Mouse (Mus musculus) CH12.LX (cell line): ENCODE data around the gene Cyp4x1. TPM values are rescaled to one million over a fixed set of nuclear protein-coding genes. Genes with fewer than 3 reads are reported as not detected.

Source experiments
- DNase-seq: peaks from one replicate; pipeline ENCODE4 v3.0.0-alpha.2; 2013; ENCODE audit errors: extremely low read depth
- H3K27ac ChIP-seq: 2 replicates; pipeline ENCODE4 v1.5.1; 2012; ENCODE audit warnings: low read depth, mild to moderate bottlenecking, control low read depth, moderate library complexity; ENCODE audit not compliant: insufficient read depth
- H3K27me3 ChIP-seq: replicated peaks from 2 replicates; pipeline ENCODE3; 2012; ENCODE audit warnings: inconsistent platforms
- H3K36me3 ChIP-seq, 2 experiments: replicated peaks in 1 of 2; 2 replicates each; pipeline versions ENCODE3 to v1.6.1; 2012; ENCODE audit warnings: inconsistent platforms in 1 of 2, low read length in 1 of 2, mild to moderate bottlenecking in 1 of 2, mixed read lengths in 1 of 2, moderate library complexity in 1 of 2; ENCODE audit not compliant: control insufficient read depth in 1 of 2, insufficient read depth in 1 of 2
- H3K4me1 ChIP-seq, 2 experiments: 2 replicates each; pipeline ENCODE4 v1.6.1; 2012; ENCODE audit warnings: inconsistent platforms in 1 of 2, moderate library complexity in 1 of 2; ENCODE audit not compliant: insufficient read depth in 2 of 2, control insufficient read depth in 1 of 2
- H3K4me2 ChIP-seq: 2 replicates; pipeline ENCODE4 v1.6.1; 2012; ENCODE audit warnings: low read depth, mild to moderate bottlenecking, control low read depth; ENCODE audit not compliant: poor library complexity, insufficient read depth, severe bottlenecking
- H3K4me3 ChIP-seq, 3 experiments: fragments of 150-350 bp in 1 of 3; sonication (generic) in 1 of 3; replicated peaks in 1 of 3; 2 replicates each; pipeline versions ENCODE3 to v1.5.1; 2011 to 2012; ENCODE audit warnings: low read depth in 2 of 3, low read length in 2 of 3, mild to moderate bottlenecking in 2 of 3, moderate library complexity in 2 of 3, control low read depth in 1 of 3, improper control_type of control experiment in 1 of 3, inconsistent platforms in 1 of 3, mixed read lengths in 1 of 3; ENCODE audit not compliant: poor library complexity in 1 of 3
- H3K79me2 ChIP-seq: replicated peaks from 2 replicates; pipeline ENCODE4 v1.6.1; 2012; ENCODE audit warnings: mild to moderate bottlenecking, moderate library complexity; ENCODE audit not compliant: control insufficient read depth, poor library complexity, insufficient read depth, severe bottlenecking; ENCODE audit errors: extremely low read depth
- H3K9ac ChIP-seq: 2 replicates; pipeline ENCODE4 v1.6.1; 2012; ENCODE audit warnings: low read depth, mild to moderate bottlenecking, control low read depth, moderate library complexity; ENCODE audit not compliant: insufficient read depth
- H3K9me3 ChIP-seq: replicated peaks from 2 replicates; pipeline ENCODE3; 2012; ENCODE audit warnings: low read length, inconsistent platforms, mixed read lengths
- BHLHE40 ChIP-seq: IDR thresholded peaks from 2 replicates; pipeline ENCODE4 v1.6.1; 2011; ENCODE audit warnings: mild to moderate bottlenecking, low read depth, low read length, improper control_type of control experiment
- CHD2 ChIP-seq: IDR thresholded peaks from 2 replicates; pipeline ENCODE4 v1.6.1; 2011; ENCODE audit warnings: low read length, improper control_type of control experiment
- CTCF ChIP-seq, 2 experiments: IDR thresholded peaks in 1 of 2; conservative IDR thresholded peaks in 1 of 2; 2 replicates each; pipeline ENCODE4 v1.5.1; 2011 to 2012; ENCODE audit warnings: low read depth in 2 of 2, low read length in 2 of 2, improper control_type of control experiment in 1 of 2, inconsistent platforms in 1 of 2, mild to moderate bottlenecking in 1 of 2, moderate library complexity in 1 of 2
- E2F4 ChIP-seq: IDR thresholded peaks from 2 replicates; pipeline ENCODE4 v1.6.1; 2011; ENCODE audit warnings: low read depth, low read length, improper control_type of control experiment; ENCODE audit not compliant: insufficient replicate concordance
- ETS1 ChIP-seq: conservative IDR thresholded peaks from 2 replicates; pipeline ENCODE4 v1.6.1; 2012; ENCODE audit warnings: low read depth, mild to moderate bottlenecking, inconsistent platforms, low read length, improper control_type of control experiment, moderate library complexity
- GABPA ChIP-seq: IDR thresholded peaks from 2 replicates; pipeline ENCODE4 v1.6.1; 2012; ENCODE audit warnings: low read depth, low read length, improper control_type of control experiment, inconsistent platforms; ENCODE audit not compliant: insufficient replicate concordance
- IRF4 ChIP-seq: IDR thresholded peaks from 2 replicates; pipeline ENCODE4 v1.6.1; 2014; ENCODE audit warnings: low read depth, mild to moderate bottlenecking, inconsistent platforms, low read length, improper control_type of control experiment
- JUN ChIP-seq: IDR thresholded peaks from 2 replicates; pipeline ENCODE4 v1.6.1; 2011; ENCODE audit warnings: low read depth, mild to moderate bottlenecking, low read length, improper control_type of control experiment, moderate library complexity; ENCODE audit not compliant: insufficient read depth
- KAT2A ChIP-seq: IDR thresholded peaks from 2 replicates; pipeline ENCODE4 v1.6.1; 2012; ENCODE audit warnings: low read length, improper control_type of control experiment, inconsistent platforms; ENCODE audit not compliant: insufficient replicate concordance
- MAX ChIP-seq: IDR thresholded peaks from 2 replicates; pipeline ENCODE4 v1.6.1; 2011; ENCODE audit warnings: low read length, improper control_type of control experiment
- MEF2A ChIP-seq: IDR thresholded peaks from 2 replicates; pipeline ENCODE4 v1.6.1; 2014; ENCODE audit warnings: low read depth, mild to moderate bottlenecking, inconsistent platforms, low read length, improper control_type of control experiment, borderline replicate concordance
- NELFE ChIP-seq: IDR thresholded peaks from 2 replicates; pipeline ENCODE4 v1.6.1; 2011; ENCODE audit warnings: low read depth, low read length, improper control_type of control experiment
- POLR2AphosphoS2 ChIP-seq: IDR thresholded peaks from 2 replicates; pipeline ENCODE4 v1.6.1; 2011; ENCODE audit warnings: low read depth, low read length, improper control_type of control experiment
- RAD21 ChIP-seq: IDR thresholded peaks from 2 replicates; pipeline ENCODE4 v1.6.1; 2011; ENCODE audit warnings: low read depth, mild to moderate bottlenecking, low read length, improper control_type of control experiment, moderate library complexity
- RCOR1 ChIP-seq: conservative IDR thresholded peaks from 2 replicates; pipeline ENCODE4 v1.6.1; 2012; ENCODE audit warnings: low read depth, mild to moderate bottlenecking, inconsistent platforms, low read length, improper control_type of control experiment
- TBP ChIP-seq: conservative IDR thresholded peaks from 2 replicates; pipeline ENCODE4 v1.6.1; 2011; ENCODE audit warnings: low read depth, low read length, improper control_type of control experiment
- TCF12 ChIP-seq: IDR thresholded peaks from 2 replicates; pipeline ENCODE4 v1.6.1; 2014; ENCODE audit warnings: low read depth, mild to moderate bottlenecking, inconsistent platforms, low read length, improper control_type of control experiment
- UBTF ChIP-seq: IDR thresholded peaks from 2 replicates; pipeline ENCODE4 v1.6.1; 2012; ENCODE audit warnings: low read depth, mild to moderate bottlenecking, inconsistent platforms, low read length, improper control_type of control experiment, moderate library complexity
- ZKSCAN1 ChIP-seq: IDR thresholded peaks from 2 replicates; pipeline ENCODE4 v1.6.1; 2012; ENCODE audit warnings: low read depth, inconsistent platforms, low read length, improper control_type of control experiment, borderline replicate concordance
- ZMIZ1 ChIP-seq: IDR thresholded peaks from 2 replicates; pipeline ENCODE4 v1.6.1; 2012; ENCODE audit warnings: low read depth, mild to moderate bottlenecking, inconsistent platforms, low read length, improper control_type of control experiment
- ZNF384 ChIP-seq: IDR thresholded peaks from 2 replicates; pipeline ENCODE4 v1.6.1; 2012; ENCODE audit warnings: low read depth, low read length, improper control_type of control experiment, inconsistent platforms
- dilution Hi-C: fragments of 300-500 bp; cut with MboI; formaldehyde crosslinking; loops from 2 replicates; pipeline ENCODE4 v1.14.3; 2020; ENCODE audit warnings: low sequenced_read_pairs; ENCODE audit not compliant: extremely low pct_unique_long_range_greater_than_20kb, extremely low pct_ligation_motif_present
- in situ Hi-C: fragments of 300-500 bp; cut with MboI; formaldehyde crosslinking; loops from 3 replicates; pipeline ENCODE4 v1.14.3; 2019; ENCODE audit warnings: low sequenced_read_pairs, low pct_ligation_motif_present, low pct_unique_long_range_greater_than_20kb, mixed read lengths
- polyA plus RNA-seq: library from polyadenylated mRNA; unstranded; fragments of >175 nt; gene quantifications from 2 replicates; pipeline ENCODE4 v1.2.1, GENCODE M21; 2012; ENCODE audit warnings: low read depth; ENCODE audit not compliant: insufficient read length
- total RNA-seq, 2 experiments: library from RNA; depleted of rRNA; stranded (reverse); fragments of 300-350 nt in 1 of 2; fragments of >200 nt in 1 of 2; gene quantifications; 2 replicates each; pipeline ENCODE4 v1.2.3; 2012 to 2014

Cyp4x1 gene
- total and polyA plus RNA-seq, 3 experiments: 0.07 TPM; not detected in 2

- Histone ChIP-seq H3K79me2 (no peaks in the 10 kb centered on the region), H3K9me3 (peaks cover 3% of the 10 kb centered on the region), H3K36me3 (no peaks in the 10 kb centered on the region), H3K27me3 (peaks cover 62% of the 10 kb centered on the region), H3K4me3 (no peak overlapping the region), H3K9ac (no peak overlapping the region), H3K27ac (no peak overlapping the region), H3K4me2 (no peak overlapping the region), H3K4me1 (no peaks in the 10 kb centered on the region)
- dilution Hi-C loops (no loop called here), in situ Hi-C loops (no loop called here)
- DNase-seq: no peak
- TF ChIP-seq ZMIZ1 (no peak), CTCF (conservative IDR thresholded peaks at IDR 0.05 in 1 of 2, IDR thresholded peaks at IDR 0.05 in 1 of 2; ENCODE audit: low read depth in 2 of 2, low read length in 2 of 2) (no peak), MEF2A (no peak), TCF12 (no peak), UBTF (no peak), TBP (no peak), ETS1 (no peak), CHD2 (no peak), NELFE (no peak), JUN (no peak), KAT2A (no peak), POLR2AphosphoS2 (no peak), ZKSCAN1 (no peak), E2F4 (no peak)
These were observed 22.9 kb downstream of the Cyp4x1 start for GRCm38 (mm10) chr4:115111167-115111566.

DNA sequence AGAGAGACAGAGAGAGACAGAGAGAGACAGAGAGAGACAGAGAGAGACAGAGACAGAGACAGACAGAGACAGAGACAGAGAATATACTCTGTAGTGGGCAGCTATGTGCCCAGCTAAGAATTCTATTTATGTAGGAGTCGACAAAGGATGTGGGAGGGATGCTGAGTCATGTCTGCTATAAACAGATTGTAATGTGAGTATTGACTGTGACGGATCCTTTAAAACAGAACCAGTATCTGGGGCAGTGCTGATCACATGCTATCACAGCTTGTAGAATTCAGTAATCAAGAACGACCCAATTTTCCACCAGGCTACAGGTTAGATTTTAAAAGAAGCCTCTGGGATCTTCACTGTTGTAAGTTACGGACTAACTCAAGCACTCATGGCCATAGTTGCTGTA, 30.6 kb downstream of the Cyp4x1 start:
- no peak overlapping the region for H3K9ac ChIP-seq
- no peak overlapping the region for H3K27ac ChIP-seq
- H3K79me2 ChIP-seq: no peaks in the 10 kb centered on the region
- no peaks in the 10 kb centered on the region for H3K36me3 ChIP-seq
- DNase-seq: no peak
- peaks cover 3% of the 10 kb centered on the region for H3K9me3 ChIP-seq
- no peak for TF ChIP-seq TCF12
- no peak for TF ChIP-seq POLR2AphosphoS2
- no peak for TF ChIP-seq GABPA
- TF ChIP-seq IRF4: no peak
- no peak for TF ChIP-seq MAX
- TF ChIP-seq KAT2A: no peak
- TF ChIP-seq ZNF384: no peak
- TF ChIP-seq RAD21: no peak
- no peak for TF ChIP-seq RCOR1
- TF ChIP-seq UBTF: no peak
- no peak for TF ChIP-seq BHLHE40
- no peak for TF ChIP-seq JUN
- TF ChIP-seq CHD2: no peak
- H3K4me3 ChIP-seq: no peak overlapping the region
- dilution Hi-C loops (no loop called here), in situ Hi-C loops (no loop called here)
- peaks cover 41% of the 10 kb centered on the region for H3K27me3 ChIP-seq
- H3K4me1 ChIP-seq: no peaks in the 10 kb centered on the region
- no peak overlapping the region for H3K4me2 ChIP-seq
